Mouse (Mus musculus) v-Abl transformed pro-B cells (cell line): Measurements from ENCODE around the gene Ddr2.

Source experiments
- in situ Hi-C, 2 experiments: fragments of 400-800 bp; cut with MboI; formaldehyde crosslinking; loops; one replicate each; pipeline ENCODE4 v1.15.1; 2025; ENCODE audit not compliant: unreplicated experiment in 2 of 2

Gene Ddr2

DNA sequence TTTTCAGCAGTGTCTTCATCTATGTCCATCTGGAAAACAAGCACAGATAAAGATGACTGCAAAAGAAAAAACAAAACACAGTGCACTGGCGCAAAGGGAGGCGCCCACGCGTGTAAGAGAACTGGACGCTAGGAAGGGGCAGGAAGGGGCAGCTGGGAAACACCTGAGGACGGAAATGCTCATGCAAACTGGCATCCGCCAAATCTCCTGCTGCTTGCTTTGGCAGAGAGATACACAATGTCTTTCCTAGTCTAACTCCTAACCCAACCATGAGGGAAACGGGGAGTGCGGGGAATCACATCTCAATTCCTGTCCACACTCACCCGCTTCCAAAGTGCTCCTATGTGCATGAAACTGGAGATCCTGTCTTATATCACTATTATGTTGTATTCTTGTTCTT lies 157.5 kb downstream of the Ddr2 start:
- in situ Hi-C loops: loop anchor here (5.0 to 25.0 kb wide), 3 partner anchors 184 to 884 kb away; no protein-coding TSS in a partner anchor

DNA sequence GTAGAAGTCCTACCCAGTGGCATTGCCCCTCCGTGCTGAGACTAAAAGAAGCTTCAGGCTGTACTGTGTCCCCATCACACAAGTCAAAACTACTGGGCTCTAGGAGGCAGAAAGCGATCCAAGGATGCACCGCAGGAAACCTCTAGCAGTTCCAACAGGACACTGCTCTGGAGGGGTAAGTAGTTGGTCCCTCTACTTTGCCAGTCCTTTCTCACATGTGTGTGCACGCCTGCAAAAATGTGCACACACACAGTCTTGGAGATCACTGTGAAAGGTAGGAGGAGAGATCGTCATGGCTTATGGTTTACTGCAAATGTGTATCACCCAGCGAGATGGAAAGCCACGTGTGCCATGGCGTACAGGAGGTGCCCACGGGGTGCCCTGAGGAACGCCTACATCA lies 157.9 kb downstream of the Ddr2 start:
- in situ Hi-C loops: loop anchor here (5.0 to 25.0 kb wide), 3 partner anchors 185 to 885 kb away; no protein-coding TSS in a partner anchor

DNA sequence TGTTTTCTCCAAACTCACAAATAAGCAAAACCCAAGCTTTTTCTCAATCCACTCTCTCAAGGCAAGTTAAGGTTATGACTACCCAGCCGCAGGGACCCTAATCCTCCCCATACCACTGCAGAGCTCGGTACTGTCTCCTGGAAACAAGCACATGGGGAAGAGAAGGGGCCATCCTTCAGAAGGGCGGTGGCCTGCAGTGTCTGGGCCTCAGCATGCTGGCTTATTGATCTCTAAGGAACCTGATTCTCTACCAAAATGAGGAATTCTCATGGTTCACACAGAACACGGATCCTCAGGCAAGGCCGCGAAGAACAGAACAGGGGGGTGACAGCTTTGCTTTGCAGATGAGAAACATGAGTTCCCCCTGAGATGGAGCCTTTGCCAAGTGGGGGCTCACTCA lies 159.0 kb downstream of the Ddr2 start:
- in situ Hi-C loops: loop anchor here (5.0 to 25.0 kb wide), 3 partner anchors 186 to 886 kb away; no protein-coding TSS in a partner anchor

DNA sequence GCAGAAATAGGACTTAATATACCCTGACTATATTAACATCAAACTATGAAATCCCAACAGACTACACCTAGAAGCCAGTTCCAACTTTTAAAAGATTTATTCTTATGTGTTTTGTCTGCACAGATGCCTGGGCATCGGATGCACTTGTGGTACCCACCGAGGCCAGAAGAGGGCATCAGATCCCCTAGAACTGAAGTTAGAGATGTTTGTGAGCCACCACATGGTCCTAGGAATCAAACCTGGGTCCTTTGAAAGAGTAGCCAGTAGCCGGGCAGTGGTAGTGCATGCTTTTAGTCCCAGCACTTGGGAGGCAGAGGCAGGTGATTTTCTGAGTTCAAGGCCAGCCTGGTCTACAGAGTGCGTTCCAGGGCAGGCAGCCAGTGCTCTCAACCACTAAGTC lies 159.9 kb downstream of the Ddr2 start:
- in situ Hi-C loops: loop anchor here (5.0 to 25.0 kb wide), 3 partner anchors 187 to 887 kb away; no protein-coding TSS in a partner anchor

DNA sequence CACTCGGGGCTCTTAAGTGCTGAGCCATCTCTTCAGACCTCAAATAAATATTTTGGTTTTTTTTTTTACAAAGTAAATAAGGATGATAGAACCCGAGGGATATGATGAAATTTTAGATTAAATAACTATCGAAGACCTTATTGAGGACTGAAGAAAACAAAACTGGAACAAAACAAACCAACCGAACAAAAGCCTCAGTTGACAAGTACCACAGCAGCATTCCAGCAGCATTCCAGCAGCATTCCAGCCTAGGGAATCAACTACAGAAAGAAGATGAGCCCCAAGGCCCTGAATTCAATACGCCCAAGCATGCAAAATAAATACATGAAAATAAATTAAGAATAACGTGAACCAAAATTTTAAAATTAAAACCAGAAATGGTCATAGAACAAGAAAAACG lies 160.6 kb downstream of the Ddr2 start:
- in situ Hi-C loops: loop anchor here (5.0 to 25.0 kb wide), 4 partner anchors 187 to 1738 kb away; no protein-coding TSS in a partner anchor

DNA sequence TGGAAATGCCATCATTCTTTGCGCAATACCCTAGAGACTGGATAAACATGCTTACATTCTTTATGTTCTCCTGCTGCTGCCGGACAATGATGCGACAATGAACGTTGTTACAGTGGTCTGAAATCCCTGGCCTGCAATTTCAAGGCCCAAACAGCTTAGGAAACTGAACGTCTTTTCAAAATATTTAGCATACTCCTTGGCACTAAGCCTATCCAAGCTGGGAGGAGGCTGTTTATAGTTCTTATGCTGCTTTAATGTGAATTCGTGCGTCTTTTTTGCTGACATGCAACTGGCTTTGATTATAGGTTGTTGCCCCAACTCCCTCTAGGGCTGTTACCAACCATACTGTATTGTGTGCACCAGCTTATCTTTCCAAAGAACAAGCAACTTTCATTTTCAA lies 161.7 kb downstream of the Ddr2 start:
- in situ Hi-C loops: loop anchor here (25.0 kb wide), 1 partner anchor 1737 kb away; no protein-coding TSS in a partner anchor

DNA sequence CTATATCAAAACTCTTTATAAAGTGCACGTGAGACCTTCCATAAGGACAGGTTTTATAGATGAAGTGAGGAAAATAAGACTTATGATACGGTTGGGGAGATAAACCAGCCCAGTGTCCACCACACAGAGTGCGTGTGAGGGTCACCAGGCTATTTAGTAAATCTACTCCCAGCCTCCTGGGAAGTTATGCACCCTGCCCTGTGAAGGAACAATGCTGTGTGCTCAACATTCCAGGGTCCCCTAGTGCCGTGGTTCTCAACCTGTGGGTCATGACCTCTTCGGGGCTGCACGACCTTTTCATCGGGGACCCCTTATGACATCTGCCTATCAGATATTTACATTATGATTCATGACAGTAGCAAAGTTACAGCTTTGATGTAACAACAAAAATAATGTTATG lies 162.3 kb downstream of the Ddr2 start:
- in situ Hi-C loops: loop anchor here (25.0 kb wide), 1 partner anchor 1736 kb away; no protein-coding TSS in a partner anchor

DNA sequence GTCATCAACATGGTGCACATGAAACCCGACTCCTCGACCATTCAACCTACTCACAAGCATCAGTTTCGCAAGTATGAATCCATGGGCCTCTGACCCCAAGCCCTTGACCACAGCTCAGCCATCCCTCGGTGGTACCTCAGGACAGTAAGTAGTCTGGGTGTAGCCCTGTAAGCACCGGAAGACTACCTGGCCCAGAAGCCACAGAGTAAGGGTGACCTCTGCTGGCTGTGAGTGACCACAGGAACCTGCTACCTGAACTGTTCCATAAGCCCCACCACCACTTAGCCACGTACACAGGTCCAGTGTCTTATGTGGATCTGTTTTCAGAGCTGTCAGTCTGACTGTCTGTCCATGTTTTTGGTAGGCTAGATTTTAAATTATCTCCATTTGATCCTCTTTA lies 162.9 kb downstream of the Ddr2 start:
- in situ Hi-C loops: loop anchor here (25.0 kb wide), 1 partner anchor 1735 kb away; no protein-coding TSS in a partner anchor

DNA sequence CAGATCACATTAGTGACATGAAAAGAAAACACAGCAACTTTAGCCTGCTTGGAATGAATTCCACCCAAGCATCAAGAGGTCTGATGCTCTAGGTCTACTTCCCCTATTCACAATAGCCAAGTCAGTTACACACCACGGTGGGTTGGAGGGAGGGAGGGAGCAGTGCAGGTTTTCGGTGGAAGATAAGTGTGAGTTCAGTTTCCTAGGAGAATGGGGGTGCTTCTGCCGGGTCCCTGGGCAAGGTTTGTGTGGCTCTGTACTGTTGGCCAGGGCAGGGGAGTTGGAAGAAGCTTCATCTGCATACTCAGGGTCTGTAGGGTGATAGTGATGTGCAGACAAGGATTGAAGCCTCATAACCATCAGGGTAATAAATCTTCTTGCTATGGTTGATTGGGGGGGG lies 164.6 kb downstream of the Ddr2 start:
- in situ Hi-C loops: loop anchor here (25.0 kb wide), 1 partner anchor 1734 kb away; no protein-coding TSS in a partner anchor

DNA sequence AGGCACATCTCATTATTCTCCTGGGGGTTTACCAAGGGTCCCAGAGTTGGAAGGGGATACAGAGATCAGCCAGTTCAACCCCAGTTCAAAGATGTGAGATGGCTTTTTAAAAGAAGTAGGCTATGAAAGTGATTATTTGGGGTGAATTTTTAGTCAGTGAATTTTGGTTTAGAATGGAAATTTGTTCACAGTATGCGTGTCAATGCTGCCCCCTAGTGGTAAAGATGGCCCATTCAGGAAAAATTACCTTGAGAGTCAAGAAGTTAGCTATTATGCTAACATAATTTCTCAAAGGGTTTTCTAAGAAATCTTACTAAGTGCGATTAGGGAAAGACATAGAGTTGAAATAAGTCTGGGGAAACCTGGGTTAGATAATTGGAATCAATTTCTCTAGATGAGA lies 171.2 kb downstream of the Ddr2 start:
- in situ Hi-C loops: loop anchor here (5.0 to 25.0 kb wide), 4 partner anchors 103 to 1727 kb away; partner anchors contain the start of gene Nuf2 (in 2 of the 2)

DNA sequence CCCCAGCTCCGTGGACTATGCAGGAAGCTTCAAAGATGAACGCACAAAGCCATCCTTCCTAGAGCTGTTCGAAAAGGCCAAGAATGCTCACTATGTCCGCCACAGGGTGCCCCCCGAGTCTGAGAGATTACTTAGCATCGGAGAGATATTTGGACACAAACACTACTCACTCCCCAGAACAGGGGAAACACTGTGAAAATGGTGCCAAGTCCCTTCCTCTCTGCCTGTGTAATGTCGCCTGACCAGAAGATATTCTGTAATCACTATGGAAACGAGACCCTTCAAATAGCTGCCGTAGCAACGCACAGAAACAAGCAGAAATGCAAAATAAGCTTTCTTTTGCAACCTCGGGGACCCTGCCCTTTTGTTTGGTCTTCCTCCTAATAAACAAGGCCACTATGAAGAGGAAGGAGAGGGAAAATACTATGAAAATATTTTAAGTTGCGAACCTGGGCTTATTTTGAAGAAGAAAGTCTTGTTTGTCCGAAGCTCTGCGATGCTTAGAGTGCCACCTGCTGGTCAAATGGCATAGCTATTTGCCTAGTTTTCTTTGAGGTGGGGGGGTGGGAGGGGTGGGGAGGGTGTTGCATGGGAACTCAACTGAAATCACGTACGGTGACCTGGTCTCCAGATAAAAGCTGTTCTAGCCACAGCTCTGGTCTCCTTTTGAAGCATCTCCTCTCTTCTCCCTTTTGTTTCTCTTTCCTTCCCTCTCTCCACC lies 176.4 kb downstream of the Ddr2 start:
- in situ Hi-C loops: loop anchor here (10.0 to 25.0 kb wide), 2 partner anchors 399 to 1722 kb away; partner anchors contain the start of gene Nuf2 (in 1 of the 2)

DNA sequence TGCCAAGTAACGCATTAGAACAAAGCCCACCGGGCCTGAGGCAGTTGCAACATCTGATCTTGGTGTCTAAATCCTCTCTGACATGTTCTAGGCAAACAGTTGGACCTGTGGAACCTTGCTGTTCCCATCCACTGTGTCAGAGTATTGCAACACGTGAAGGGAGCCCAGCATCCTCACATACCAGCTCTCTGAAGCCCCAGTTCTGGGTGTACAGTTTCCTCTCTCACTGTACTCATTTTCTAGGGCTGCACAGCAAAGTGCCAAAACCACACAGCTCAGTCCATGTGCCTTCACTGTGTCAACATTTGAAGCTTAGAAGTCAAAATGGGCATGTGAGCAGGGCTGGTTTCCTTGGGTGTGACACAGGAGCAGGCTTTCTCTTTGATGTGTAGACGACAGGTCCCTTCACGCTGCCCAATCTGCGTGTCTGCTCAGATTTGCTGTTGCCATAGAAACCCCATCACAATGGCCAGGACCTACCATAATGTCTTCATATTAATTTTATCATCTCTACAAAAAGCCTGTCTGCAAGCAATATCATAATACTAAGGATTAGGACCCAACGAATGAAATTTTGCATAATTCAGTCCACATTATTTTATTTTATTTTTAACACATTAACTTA lies 178.3 kb downstream of the Ddr2 start:
- in situ Hi-C loops: loop anchor here (10.0 to 25.0 kb wide), 2 partner anchors 397 to 1720 kb away; partner anchors contain the start of gene Nuf2 (in 1 of the 2)

DNA sequence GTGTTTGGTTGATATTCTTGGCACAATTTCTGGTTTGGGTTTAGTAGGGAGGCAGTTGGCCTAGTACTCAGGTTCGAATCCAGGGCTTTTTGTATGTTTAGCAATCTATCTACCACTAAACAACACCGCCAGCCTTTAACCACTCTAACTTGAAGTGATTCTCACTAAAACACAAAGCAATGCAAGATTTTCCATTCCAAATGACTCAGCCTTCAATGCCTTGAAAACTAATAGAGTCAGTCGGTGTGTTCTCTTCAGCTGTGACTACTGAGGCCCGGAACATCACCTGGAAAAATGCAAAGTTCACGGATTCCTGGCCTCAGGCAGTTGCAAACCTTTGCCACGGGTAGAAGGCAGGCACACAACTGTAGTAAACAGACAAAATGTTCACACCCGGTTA lies 178.9 kb downstream of the Ddr2 start:
- in situ Hi-C loops: loop anchor here (10.0 to 25.0 kb wide), 2 partner anchors 397 to 1719 kb away; partner anchors contain the start of gene Nuf2 (in 1 of the 2)

DNA sequence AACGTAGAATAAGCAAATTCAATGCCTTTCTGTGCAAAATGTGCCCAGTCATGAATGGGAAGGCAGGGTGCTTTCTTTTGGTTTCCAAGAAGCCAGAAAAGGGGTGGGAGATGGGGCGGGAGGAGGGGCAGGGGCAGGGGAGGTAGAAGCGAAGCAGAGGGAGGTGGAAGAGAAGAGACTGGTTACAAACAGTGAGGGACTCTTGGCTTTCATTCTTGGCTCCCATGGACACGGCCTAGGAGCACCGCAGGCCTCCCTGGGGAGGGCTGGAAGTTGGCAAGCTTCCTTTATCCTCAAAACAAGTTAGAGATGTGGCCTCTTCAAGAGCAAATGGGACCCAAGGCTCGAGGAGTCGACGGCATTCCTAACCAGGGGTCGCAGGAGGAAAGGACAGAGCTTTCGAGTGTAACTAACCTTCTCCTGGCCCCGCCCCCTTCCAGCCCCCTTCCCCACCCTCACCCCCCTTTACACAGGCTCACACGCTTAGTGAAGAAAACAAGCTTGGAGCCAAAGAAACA lies 182.0 kb downstream of the Ddr2 start, which contains the start of gene Ccdc190:
TSS of gene Ccdc190 (plus strand) at position 195 of the 518 bp plus-strand sequence.
- in situ Hi-C loops: loop anchor here (25.0 kb wide), 1 partner anchor 1716 kb away; no protein-coding TSS in a partner anchor

DNA sequence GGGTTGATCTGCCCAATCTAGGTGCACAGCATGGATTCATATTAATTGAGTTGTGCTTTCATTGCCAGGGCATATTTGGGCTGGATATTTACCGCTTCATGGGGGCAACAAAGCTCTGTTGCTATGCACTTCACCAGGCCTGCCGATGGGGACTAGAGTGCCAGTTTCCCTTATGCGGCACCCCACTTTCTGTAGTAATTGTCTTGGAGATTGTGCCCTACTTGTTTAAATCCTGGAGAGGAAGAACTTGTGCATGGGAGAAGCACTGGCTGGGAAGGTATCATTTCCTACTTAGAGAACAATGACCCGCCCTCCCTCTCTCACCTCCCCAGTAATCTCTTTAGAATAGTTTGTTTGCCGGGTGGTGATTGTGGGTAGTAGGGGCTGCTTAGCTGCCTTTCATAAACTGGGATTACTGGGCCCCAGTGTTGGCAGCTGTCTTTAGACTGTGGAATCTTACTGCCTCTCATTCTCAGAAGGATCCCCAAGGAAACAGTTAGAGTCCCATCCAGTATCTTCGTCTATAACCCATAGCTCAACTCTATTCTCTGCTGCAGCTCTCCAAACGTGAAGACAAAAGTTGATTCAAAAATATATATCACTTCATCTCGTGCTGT lies 182.7 kb downstream of the Ddr2 start:
- in situ Hi-C loops: loop anchor here (25.0 kb wide), 1 partner anchor 1716 kb away; no protein-coding TSS in a partner anchor

DNA sequence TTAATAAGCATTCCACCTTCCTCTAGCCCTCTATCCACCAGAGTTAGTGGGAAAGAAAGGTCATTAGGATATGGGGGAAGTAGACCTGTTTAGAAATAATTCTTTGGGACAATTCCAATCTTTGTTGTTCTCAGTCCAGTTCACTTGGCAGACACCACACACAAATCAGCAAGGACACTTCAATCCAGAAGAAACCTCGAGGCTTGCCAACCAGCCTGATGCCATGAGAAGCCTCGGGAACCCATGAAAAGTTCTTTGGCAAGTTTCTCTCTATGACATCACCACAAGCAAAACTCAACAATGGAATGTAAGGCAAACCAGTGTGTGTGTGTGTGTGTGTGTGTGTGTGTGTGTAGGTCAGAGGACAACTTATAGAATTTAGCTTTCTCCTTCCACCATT lies 186.0 kb downstream of the Ddr2 start:
- in situ Hi-C loops: no loop called here
